Mouse (Mus musculus) forelimb bud, embryonic 11.5 days (tissue): ENCODE results near the gene Mylk4.

ENCODE experiments used
- DNase-seq: peaks from one replicate; pipeline ENCODE4 v3.0.0-alpha.2; 2012; ENCODE audit warnings: low read depth, low spot score

The Mylk4 gene

DNA sequence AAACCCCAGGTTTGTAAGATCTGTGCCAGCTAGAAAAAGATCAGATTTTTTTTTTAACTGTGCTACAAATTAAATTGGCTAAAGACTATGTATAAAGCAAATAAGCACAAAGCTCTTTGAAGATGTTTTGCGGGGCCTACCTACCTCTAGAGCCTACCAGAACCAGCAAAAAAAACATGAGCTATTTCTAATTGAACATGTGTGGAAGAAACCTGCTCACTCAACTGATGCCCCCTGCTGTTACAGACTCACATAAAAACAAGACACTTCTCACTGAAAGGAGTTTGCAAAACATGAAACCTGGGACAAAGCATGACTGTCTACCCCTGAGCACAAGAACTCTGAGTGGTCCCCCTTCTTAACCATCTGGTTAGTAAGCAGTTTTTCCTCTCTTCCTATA is 13.3 kb upstream of the Mylk4 start:
- DNase-seq: peak; percentile 64

GRCm38 (mm10) chr13:32795166-32795565 is 11.4 kb upstream of the Mylk4 start:
- no peak for DNase-seq

DNA sequence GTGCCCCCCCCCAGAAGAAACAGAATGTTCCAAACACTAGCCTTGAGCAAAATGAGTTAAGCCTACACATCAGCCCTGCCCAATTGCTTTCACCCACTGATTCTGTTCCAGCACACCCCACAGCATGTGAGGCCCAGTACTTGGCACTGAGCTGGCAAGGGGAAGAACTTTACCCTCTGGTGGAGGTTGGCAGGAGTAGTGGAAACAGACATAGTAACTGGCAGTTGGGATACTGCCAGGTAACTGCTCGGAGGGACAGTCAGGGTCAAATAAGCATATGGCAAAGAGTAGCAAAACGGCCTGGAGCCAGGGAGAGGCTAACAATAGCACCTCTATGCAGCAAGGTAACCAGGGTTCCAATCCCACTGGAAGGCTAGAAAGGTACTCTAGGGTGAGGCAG is 10.9 kb upstream of the Mylk4 start:
- DNase-seq: no peak

DNA sequence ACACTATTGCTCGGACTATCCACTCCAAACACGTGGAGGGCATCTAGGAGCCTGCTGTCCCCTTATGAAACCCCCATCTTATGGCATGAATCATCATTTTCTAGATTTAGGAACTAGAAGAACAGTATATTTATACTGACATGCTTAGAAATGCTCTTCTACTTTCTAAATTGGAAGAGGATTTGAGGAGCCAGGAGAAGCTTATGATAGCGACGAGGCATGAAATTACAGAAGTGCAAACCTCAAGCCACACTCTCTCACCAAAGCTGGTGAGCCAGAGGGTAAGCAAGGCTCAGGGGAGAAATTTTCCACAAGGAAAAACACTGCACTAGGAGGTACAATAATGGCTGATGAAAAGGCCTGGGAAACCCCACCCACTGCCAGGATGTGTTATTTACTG is 6.0 kb upstream of the Mylk4 start:
- DNase-seq: no peak

DNA sequence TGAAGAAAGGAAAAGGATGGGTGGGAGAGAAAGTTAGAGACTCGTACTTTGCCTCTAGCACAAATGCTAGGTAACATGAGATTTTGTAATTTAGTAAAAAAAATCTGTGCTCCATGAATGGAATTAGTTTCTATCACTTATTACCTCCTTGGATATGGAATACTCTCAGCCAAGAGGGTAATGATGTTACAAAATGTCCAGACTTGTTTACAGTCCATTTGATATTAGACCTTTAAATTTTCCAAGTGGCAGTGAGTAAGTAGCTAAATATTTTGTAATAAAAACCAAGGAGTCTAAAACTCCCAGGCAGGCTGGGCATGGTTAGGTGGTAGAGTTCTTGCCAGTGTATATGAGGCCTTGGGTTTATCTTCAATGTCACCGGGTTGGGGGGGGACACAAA is 3.8 kb upstream of the Mylk4 start:
- no peak for DNase-seq

GRCm38 (mm10) chr13:32783055-32783454 is 699 bp downstream of the Mylk4 start:
- no peak for DNase-seq

- DNase-seq: no peak
Measured at GRCm38 (mm10) chr13:32778861-32779260, 4.9 kb downstream of the Mylk4 start.

GRCm38 (mm10) chr13:32776350-32776749 is 7.4 kb downstream of the Mylk4 start:
- no peak for DNase-seq

DNA sequence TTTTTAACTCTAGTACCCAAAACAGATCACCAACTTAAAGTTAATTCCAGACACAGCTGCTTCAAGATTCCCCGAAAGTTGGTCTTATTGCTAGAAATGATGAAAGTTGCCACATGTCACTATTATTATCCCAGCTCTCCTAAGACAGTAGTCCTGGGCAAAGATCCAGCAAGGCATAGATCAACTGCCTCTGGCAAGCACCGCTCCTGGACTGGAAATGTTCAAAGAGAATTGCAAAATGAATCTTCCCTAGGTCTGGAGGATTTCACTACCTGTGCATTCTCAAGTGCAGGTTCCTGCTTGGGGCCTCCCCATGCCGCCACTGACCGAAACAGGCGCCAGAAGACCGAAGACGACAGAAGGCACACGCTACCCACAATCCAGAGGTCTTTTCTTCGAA is 7.9 kb downstream of the Mylk4 start:
- DNase-seq: no peak

GRCm38 (mm10) chr13:32769960-32770359 is 13.8 kb downstream of the Mylk4 start:
- no peak for DNase-seq

DNA sequence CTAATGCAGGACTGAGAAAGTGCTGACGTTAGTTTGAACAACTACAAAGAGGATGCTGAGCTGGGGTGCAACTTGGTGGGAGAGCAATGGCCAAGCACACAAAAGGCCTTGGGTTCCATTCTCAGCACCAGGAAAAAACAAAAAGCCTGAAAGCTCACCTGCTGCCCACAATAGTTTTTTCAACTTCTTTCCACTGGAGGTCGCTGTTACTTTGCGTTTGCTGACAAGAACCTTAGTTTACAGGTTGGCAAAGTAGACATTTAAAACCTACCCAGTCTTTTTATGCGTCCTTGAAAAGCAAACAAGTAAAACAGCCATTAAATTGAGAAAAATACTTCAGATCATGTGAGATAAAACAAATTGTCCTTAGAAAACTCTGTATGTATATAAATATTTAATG is 15.7 kb downstream of the Mylk4 start:
- peak; percentile 69 for DNase-seq

GRCm38 (mm10) chr13:32764448-32764847 is 19.3 kb downstream of the Mylk4 start:
- DNase-seq: no peak

DNA sequence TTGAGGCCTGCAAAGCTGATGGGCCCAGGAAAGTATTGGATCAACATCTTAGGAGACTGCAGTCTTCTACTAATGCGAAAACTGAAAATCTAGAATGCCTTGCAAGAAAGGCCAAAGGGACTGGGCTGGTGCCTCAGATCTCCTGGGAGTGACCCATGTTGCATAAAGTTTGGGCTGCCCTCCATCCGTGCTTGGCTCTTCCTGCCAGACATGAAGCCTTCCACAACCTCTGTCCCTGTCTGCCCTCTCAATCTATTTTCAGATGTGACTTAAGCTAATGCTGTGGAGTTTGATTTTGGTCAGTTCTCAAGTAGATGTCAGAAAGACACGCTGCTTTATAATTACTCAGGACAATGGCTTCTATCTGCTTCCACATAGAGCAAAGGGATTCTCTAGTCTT is 20.6 kb downstream of the Mylk4 start:
- DNase-seq: no peak

- no peak for DNase-seq
Measured at GRCm38 (mm10) chr13:32760795-32761194, 23.0 kb downstream of the Mylk4 start.

- DNase-seq: no peak
Measured at GRCm38 (mm10) chr13:32759036-32759435, 24.7 kb downstream of the Mylk4 start.

DNA sequence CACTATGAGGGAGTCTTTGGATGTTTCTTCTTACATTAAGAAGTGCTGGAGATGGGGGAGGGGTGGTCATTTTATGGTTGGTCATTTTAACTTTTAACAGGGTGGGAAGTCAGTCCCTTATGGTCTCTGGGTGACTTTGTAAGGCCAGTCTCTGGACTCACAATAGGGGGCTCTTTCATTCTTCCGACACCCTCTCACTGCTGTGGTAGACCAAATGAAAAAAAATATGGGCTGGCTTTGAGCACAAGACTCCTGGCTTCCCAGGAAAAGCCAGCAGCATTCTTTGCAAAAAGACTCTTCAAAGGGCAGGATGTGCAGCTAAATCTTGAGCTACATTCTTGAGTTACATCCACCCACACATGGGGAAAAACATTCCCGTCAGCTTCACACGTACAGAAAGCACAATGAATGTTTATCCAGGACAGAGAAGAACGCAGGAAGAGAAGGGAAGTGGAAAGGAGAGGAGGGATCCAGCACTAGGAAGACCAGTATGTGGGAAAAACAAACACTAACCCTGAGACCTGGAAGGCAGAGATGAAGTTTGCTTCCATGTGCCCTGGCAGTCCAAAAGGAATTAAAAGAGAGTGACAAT is 31.6 kb downstream of the Mylk4 start:
- no peak for DNase-seq

- no peak for DNase-seq
Measured at GRCm38 (mm10) chr13:32750507-32750906, 33.2 kb downstream of the Mylk4 start.

- no peak for DNase-seq
Measured at GRCm38 (mm10) chr13:32748421-32748820, 35.3 kb downstream of the Mylk4 start.

GRCm38 (mm10) chr13:32741161-32741560 is 42.6 kb downstream of the Mylk4 start:
- DNase-seq: peak; percentile 34

DNA sequence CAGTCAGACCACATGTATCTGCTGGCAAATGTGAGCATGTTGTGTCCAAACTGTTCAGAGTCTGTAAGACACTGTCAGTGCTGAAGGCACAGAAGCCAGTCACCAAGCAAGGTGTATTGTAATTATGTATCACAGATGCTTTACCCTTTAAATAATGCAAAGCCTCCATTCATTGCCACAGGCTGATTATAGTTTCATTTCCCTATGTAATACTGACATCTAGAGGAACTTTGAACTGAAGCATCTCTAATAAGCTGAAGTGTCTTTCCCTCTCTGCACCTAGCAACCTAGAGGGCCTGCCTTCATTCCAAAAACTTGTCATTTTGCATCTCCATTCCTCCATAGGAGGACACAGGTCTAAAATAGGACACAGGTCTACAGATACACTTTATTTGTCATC is 52.5 kb downstream of the Mylk4 start:
- no peak for DNase-seq

GRCm38 (mm10) chr13:32724606-32725005 is 59.1 kb downstream of the Mylk4 start:
- DNase-seq: no peak

DNA sequence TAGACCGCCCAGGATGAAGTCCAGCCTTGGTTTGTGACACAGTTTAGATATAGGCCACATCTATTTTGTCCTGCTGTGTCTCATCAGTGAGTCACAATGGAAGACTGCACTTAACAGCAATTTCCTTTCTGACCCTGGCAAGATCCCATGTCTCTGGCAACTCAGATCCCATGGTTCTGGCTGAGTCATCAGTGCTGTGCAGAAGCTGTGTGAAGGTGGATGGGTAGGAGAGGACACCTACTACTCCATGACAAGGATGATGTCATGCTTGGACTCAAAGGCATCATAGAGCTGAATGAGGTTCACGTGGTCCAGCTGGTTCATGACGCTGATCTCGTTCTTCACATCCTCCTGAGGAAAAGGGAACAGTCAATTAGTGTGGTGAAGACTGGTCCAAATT is 62.0 kb downstream of the Mylk4 start:
- DNase-seq: no peak

GRCm38 (mm10) chr13:32719284-32719683 is 64.5 kb downstream of the Mylk4 start:
- DNase-seq: no peak

- DNase-seq: no peak
Measured at GRCm38 (mm10) chr13:32717709-32718108, 66.0 kb downstream of the Mylk4 start.
